Mouse (Mus musculus): ENCODE data around the gene P4ha1.
A peak's percentile ranks its signal among the peaks of the same experiment; 100 is the strongest.
"Not testable (repeated sequence)": the region's sequence is repeated elsewhere in the genome, so short reads cannot be mapped to it uniquely, and the experiment has no call there.

P4ha1 gene

DNA sequence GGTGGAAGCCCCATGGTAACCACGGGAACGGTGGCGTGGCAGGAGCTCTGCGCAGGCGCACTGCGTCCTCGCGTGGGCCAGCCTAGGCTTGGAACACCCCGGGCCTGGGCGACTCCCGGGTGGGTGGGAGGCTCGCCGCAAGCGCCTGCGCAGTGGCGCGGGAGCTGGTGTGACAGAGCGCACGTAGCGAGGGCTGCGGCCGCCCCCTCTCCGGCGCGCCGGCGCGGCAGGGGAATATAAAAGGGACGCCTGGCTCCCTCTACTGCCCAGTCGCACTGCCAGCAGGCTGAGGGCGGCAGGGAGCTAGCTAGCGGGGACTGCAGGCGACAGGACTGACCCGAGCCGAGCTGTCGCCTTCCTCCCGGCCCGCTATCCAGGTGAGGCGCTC lies at the start of gene P4ha1:
Gene P4ha1, plus strand, starts transcription at position 197 of the 388 bp plus-strand sequence.
- peak; percentile 99 for DNase-seq (ENCODE audit: low spot score)

DNA sequence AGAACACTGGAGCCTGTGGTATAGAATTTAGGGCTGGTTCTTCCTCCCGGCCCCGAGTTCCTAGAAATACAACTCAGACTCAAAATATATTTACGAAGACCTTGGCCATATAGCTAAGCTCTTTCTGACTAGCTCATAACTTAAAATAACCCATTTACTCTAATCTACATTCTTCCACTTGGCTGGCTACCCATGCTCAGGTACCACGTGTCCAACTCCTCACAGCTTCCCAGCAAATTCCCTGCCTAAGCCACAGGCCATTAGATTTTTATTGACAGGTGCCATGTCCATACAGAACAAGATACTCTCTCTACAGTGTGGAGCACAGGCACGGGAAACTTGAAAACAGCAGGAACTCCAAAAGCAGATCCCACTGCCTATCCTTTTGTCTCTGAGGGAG lies 47.4 kb upstream of the P4ha1 start:
- no peak for DNase-seq (ENCODE audit: low spot score)

DNA sequence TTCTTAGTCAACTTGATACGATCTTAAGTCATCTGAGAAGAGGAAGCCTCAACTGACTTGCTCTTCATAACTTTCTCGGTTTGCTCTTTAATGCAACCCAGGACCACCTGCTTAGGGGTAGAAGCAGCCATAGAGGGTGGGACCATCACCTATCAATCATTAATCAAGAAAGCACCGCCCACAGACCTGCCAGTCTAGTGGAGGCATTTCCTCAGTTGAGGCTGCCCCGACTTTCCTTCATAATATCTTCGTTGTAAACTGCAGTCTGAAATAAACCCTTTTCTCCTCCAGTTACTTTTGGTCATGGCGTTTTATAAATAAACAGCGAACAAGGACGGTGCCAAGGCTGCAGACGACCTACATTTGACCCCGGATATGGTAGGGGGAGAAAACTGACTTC lies 46.0 kb upstream of the P4ha1 start:
- DNase-seq (ENCODE audit: low spot score): no peak

DNA sequence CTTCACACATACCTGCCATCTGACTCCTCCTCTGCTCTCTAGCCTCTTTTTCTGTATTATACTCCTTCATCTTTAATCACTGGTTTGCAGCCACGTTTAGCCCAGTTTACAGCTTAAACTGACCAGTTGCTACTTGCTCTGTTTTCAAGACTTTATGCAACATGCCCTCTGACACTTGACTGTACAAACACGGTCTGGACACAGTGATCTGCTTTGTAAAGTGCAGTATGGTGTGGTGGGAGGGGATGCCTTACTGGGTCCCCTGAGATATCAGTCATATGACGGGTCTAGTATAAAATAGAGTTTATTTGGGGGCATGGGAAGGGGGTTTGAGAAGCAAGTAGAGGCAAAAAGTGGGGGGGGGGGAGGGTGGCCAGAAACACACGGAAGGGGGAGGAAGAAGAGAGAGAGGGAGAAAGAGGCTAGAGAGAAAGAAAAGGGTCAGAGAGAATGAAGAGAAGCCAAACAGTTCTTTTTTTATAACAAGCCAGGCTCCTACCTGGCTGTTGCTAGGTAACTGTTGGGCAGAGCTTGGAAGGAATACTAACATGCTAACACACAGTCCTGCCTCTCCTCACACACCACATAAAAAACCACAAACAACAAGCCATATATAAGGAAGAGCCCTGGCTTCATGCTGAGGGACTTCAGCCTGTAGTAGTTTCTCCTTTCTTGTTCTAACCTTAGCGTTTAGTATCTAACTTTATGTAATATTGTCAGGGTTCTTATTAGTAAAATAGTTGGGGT lies 45.2 kb upstream of the P4ha1 start:
- no peak for DNase-seq (ENCODE audit: low spot score)

DNA sequence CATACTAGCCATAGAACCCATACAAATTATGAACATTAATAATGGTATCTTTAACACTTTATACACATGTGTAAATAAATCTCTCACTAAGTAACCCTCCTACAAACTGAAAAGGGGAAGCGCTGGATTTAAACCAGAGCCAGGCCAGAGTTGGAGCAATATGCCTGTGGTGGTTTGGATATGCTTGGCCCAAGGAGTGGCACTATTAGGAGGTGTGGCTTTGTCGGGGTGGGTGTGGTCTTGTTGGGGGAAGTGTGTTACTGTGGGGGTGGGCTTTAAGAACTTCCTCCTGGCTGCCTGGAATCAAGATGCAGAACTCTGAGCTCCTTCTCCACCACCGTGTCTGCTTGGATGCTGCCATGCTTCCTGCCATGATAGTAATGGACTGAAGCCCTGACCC lies 39.9 kb upstream of the P4ha1 start:
- DNase-seq (ENCODE audit: low spot score): no peak

DNA sequence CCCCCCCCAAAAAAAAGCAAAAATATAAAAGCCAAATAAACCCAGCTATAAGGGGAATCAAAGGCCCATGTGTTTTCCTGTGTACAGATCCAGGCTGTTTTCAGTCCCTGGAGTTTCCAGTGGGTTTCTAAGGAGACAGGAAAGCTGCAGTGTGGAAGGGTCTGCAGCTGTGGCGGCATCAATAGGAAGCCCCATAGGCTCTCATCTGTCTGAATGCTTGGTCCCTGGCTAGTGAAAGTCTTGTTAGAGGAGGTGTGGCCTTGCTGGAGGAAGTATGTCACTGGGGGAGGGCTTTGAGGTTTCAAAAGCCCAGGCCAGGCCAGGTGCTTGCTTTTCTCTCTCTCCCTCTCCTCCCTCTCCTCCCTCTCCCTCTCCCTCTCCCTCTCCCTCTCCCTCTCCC lies 39.3 kb upstream of the P4ha1 start:
- no peak for DNase-seq (ENCODE audit: low spot score)

DNA sequence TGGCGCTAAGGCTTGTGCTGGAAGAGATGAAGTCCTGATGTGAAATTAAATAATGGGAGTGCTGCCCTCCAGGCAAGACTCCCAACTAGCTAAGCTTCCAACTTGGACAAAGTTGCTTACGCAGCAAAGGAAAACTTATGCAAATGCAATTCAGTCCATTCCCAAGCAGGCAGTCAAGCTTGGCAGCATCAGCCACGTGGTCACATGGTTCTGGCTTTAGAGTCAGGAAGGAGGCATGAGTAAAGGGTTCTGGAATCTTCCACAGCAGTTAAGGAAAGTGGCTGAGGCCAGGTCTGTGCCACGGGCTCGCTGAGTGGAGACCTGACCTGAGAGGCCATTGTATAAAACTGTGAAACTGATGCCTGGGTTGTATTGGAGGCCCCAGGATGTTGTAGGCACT lies 37.6 kb upstream of the P4ha1 start:
- no peak for DNase-seq (ENCODE audit: low spot score)

DNA sequence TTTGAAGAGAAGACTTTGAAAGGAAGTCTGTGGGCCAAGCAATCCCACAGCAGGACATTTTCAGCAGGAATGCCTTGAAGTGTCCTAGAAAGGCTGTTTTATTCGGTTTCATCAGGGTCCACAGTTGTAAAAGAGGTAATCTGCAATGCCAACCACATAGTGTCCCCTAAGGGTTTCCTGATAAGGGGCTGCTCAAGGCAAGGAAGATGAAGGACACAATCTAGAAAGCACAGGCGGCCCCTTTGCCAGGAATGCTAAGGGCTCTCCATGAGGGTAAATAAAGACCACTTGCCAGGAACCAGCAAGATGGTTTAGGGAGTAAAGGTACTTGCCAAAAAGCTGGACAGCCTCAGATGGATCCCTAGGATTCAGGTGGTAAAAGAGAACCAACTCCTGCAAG lies 35.8 kb upstream of the P4ha1 start:
- no peak for DNase-seq (ENCODE audit: low spot score)

DNA sequence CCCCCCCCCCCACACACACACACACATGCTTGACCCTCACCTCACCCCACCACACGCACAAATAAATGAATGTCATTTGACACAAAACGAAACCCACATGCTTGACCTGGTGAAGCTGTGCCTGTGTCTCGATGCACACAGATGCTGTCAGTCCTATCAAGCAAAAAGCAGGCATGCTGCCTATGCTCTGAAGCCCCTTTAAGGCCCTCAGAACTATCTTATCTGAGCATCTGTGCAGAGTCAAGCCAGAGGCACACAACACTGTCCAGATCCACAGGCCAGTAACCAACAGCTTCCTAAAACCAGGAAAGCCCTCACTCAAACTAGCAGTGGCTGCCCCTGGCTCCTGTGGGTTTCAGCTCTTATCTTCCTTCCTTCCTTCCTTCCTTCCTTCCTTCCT lies 35.4 kb upstream of the P4ha1 start:
- no peak for DNase-seq (ENCODE audit: low spot score)

DNA sequence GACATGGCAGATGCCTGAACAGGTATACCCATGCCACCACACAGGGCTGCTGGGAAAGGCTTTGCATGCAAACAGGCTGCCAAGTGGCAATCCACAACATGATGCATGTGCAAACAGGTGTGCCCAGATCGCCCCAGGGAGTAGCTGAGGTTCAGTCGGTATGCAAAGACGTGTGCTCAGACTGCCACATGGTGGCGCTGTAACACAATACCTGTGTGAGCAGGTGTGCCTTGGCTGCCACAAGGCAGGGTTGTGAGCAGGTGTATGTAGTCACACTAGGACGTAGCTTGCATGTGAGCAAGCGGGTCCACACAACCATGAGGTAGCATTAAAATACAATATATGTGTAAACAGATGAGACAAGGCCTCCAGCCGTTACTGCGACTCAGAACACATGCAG lies 34.0 kb upstream of the P4ha1 start:
- no peak for DNase-seq (ENCODE audit: low spot score)

DNA sequence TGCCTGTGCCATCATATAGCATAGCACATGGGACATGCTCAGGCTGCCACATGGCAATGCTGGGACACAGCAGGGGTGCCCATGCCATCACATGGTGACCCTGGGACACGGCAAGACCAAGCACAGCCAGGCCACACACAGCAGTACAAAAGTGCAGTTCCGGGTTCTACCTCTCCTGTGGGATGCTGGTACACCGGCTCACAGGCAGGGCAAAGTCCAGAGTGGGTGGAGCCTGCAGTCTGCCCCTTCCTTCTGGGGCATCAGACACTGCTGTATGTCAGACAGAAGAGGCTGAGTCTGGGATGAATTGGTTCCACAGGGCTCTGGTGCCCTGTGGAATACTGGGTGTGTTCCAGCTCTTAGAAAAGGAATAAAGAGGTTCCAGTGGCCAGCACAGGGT lies 31.6 kb upstream of the P4ha1 start:
- DNase-seq (ENCODE audit: low spot score): no peak

DNA sequence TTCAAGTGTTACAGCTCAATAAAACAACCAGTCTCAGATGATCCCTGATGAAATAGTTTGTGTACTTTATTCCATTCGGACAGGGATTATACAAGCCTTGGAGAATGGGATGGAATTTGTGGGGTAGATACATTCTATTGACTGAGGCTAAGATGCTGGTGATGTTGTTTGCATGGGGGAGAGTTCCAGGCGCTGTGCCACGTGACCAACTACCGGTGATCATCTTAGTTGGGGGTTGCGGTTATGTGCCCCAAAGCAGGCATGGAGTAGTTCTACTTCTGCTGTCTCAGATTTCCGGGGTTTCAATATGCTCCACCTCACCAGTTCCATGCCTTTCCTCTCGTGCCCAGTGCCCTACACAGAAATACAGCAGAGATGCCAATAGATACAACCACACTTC lies 31.0 kb upstream of the P4ha1 start:
- no peak for DNase-seq (ENCODE audit: low spot score)

DNA sequence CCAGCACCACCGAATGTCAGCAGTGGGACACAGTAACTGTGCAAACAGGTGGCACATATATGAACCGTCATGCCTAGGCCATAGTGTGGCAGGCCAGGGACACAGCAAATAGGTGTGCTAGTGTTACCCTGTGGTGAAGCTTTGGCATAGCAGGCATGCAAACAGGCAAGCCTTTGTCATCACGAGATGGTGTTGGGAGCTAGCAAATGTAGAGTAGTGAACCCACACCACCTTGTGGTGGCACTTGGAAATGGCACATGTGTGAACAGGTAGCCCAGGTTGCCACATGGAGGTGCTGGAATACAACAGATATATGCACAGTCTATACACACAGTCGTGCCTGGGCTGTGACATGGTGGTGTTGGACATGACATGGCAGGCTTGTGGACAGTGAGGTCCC lies 30.5 kb upstream of the P4ha1 start:
- peak; percentile 50 for DNase-seq (ENCODE audit: low spot score)

DNA sequence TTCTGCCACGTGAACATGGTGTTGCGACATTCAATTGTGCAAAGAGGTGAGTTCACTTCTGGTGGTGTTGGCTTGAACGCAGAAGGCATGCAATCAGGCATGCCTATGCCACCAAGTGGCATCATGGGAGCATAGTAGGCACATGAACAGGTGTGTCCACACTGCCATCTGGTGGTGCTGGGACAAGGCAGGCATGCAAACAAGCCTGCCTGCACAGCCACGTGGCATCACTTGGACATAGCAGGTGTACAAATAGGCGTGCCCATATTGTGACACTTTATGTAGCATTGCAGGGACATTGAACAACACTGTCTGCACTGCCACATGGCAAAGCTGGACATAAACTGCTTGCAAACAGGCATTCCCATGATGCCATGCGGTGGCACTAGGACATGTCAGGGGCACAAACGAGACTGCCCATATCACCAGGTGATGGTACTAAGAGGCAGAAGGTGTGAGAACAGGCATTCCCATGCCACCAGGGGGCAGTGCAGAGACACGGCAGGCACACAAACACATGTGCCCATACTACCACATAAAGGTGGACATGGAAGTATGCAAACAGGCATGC lies 27.8 kb upstream of the P4ha1 start:
- peak; percentile 41 for DNase-seq (ENCODE audit: low spot score)

DNA sequence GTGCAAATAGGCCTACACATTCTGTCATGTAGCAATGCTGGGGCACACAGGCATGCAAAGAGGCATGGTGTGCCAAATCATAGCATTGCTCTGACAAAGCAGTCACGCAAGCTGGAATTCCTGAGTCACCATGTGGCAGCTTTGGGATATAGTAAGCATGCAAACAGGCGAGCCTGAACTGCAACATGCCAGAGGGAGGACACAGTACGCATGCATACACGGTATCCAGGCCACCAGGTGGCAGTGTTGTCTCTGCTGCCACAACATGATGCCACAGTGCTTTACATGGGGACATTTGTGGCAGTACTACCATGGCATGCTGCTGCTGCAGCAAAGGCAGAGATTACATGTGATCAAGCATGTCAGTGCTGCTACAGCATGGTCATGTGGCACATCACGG lies 26.8 kb upstream of the P4ha1 start:
- peak; percentile 34 for DNase-seq (ENCODE audit: low spot score)

DNA sequence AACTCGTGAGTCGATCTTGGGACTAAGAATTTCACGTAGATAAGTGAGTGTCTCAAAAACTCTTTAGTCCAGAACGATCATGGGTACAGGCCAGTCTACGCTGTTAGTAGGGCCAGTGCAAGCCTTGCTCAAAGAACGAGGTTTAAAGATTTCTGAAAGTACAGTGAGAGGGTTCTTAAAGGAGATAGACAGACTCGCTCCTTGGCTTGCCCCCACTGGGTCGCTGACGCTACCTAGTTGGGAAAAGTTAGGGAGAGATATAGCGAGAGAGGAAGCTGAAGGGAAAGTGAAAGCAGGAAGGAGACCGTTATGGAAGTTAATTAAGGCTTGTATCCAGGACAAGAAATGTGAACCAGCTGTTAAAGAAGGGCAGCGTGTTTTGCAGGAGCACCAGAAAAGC lies 20.4 kb upstream of the P4ha1 start:
- DNase-seq (ENCODE audit: low spot score): not testable (repeated sequence)

DNA sequence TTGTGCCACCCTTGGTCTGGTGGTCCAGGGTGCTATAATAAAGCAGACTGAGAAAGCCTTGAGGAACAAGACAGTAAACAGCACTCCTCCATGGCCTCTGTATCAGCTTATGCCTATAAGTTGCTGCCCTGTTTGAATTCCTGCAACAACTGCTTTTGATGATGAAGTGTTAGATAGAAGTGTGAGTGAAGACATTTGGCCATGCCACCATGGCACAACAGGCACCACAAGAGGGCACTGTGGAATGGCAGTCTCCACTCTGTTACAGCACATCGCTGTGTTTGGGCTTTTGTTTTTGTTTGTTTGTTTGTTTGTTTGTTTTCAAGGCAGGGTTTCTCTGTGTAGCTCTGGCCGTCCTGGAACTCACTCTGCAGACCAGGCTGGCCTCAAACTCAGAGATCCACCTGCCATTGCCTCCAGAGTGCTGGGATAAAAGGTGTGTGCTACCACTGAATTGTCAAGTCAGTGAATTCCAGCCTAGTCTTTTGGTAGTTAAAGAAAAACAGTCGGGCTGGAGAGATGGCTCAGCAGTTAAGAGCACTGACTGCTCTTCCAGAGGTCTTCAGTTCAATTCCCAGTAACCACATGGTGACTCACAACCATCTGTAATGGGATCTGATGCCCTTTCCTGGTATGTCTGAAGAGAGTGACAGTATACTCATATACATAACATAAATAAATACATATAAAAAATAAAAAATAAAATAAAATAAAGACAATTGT lies 13.9 kb upstream of the P4ha1 start:
- DNase-seq (ENCODE audit: low spot score): no peak

DNA sequence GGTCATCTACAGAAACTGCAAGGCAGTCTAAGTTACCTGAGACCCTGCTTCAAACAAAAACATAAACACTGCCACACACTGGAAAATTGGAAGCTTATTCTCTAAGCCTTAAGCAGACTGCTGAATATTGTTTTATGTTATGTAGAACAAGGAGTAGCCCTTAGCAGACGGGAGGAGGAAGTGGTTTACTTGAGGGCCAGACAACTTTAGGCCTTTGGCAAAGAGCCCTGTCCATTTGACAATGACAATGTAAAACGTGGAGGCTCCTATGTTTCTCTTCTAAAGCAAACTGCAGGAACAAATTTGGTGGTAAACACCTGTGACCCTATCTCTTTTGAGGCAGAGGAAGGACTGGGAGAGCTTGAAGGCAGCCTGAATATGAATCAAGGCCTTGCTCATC lies 13.0 kb upstream of the P4ha1 start:
- DNase-seq (ENCODE audit: low spot score): no peak

DNA sequence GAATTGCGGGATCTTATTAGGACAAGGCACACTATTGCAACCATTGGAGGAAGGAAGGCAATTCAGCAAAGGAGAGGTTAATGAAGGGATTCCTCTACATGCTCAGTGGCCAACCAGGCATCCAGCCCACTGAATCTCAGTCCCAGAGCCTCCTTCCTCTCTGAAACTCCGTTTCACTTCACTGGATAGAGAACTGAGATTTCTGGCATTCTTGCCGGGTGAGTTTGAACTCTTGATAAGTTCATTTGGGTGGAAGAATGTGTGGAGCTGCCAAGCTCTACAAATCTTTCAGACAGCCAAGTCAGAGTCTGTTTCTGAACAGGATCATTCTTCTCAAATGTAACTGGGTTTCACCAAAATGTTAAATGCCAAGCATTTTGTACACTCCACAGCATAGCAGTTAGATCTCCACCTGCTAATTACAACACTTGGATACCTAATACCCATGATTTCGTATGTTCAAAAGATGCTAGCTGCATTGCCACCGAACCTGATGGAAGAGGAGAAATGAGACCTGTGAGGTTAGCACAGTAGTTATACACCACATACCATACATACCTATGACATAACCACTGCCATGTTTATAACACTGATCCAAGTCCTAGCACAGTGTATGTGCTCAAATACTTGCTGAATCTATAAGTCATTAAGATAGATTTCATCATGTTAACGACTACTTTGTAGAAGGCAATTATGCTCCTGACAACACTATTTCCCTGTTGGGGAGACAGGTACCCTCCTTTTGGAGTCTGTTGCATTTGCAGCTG lies 12.2 kb upstream of the P4ha1 start:
- no peak for DNase-seq (ENCODE audit: low spot score)

DNA sequence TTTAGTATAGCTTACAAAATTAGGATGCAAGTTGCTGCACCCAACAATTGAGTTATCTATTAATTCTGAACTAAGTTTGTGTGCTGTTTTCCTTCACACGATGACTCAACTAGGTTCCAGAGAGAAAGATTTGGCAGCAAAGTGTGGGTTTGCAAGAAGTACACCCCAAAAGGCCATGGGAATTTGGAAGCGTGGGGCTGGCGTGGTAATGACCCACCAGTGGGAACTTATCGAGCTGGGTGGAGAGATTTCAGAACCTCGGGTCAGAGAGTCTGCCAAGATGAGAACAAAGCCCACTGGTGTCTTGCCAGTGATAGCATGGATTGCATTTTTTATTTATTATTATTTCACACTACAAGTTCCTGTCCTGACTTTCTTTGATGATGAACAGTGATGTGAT lies 11.2 kb upstream of the P4ha1 start:
- no peak for DNase-seq (ENCODE audit: low spot score)

DNA sequence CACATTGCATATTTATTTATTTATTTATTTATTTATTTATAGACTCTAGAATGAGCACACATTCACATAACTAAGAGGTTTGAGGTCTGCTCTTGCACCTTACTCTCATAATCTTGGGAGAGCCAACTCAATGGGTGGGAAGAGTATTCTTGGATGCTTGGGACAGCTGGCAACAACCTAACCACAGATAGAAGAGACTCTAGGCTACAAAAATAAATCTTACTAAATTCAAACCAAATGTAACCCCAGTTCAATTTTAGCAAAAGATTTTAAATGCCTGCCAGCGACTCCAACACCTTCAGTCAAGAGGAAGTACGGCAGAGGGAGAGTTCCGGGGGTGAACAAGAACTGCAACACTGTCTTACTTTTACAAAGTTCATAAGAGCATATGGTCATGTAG lies 2.0 kb upstream of the P4ha1 start:
- DNase-seq (ENCODE audit: low spot score): no peak

DNA sequence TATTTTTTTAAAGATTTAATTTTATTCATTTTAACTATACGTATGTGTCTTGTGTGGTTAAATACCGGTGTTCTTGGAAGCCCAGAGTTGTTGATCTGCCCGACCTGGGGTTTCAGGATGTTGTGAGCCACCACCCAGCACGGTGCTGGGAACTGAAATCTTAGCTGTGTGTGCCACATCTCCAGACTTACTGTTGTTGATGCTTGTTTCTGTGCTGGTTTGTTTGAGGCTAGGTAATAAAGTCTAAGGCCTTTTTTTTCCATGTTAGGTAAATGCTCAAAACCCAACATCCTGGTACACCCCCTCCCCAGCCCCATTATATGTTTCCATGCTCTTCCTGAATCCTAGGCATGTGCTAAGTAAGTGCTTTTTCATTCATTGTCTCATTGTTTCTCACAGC lies 825 bp upstream of the P4ha1 start:
- no peak for DNase-seq (ENCODE audit: low spot score)
